Mouse (Mus musculus): ENCODE results near the gene Hhip. TPM values are rescaled to one million over a fixed set of nuclear protein-coding genes. Genes with fewer than 3 reads are reported as not detected.

Gene Hhip
- polyA plus RNA-seq, 1 experiment from 2014 or later: 3.8 TPM

- Histone ChIP-seq H3K27me3 (ENCODE audit: control insufficient read depth, insufficient read depth, low read length) (peaks cover 20% of the 10 kb centered on the region), H3K4me1 (ENCODE audit: control insufficient read depth, insufficient read depth, low read length) (peaks cover 16% of the 10 kb centered on the region), H3K9ac (ENCODE audit: low read length) (no peak overlapping the region), H3K4me2 (no peak overlapping the region), H3K9me3 (ENCODE audit: control insufficient read depth, low read length) (no peaks in the 10 kb centered on the region), H3K36me3 (ENCODE audit: control insufficient read depth, insufficient read depth, low read length) (no peaks in the 10 kb centered on the region), H3K4me3 (ENCODE audit: low read depth, low read length) (no peak overlapping the region), H3K27ac (ENCODE audit: low read depth, low read length) (no peak overlapping the region)
- ATAC-seq (ENCODE audit: low FRiP score) (no peak), DNase-seq (ENCODE audit: low spot score, missing footprints) (no peak)
- 41% methylated on average over 5 of the region's 5 CpGs for WGBS
These were observed 6.3 kb downstream of the Hhip start for GRCm38 (mm10) chr8:80051494-80051893.

GRCm38 (mm10) chr8:80049256-80050005 is 8.4 kb downstream of the Hhip start:
- Histone ChIP-seq H3K9me3 (ENCODE audit: control insufficient read depth, low read length) (no peaks in the 10 kb centered on the region), H3K36me3 (ENCODE audit: control insufficient read depth, insufficient read depth, low read length) (no peaks in the 10 kb centered on the region), H3K27ac (ENCODE audit: low read depth, low read length) (no peak overlapping the region), H3K4me2 (no peak overlapping the region), H3K4me3 (ENCODE audit: low read depth, low read length) (no peak overlapping the region), H3K9ac (ENCODE audit: low read length) (no peak overlapping the region), H3K27me3 (ENCODE audit: control insufficient read depth, insufficient read depth, low read length) (peaks cover 20% of the 10 kb centered on the region), H3K4me1 (ENCODE audit: control insufficient read depth, insufficient read depth, low read length) (peaks cover 7% of the 10 kb centered on the region; the same call in 1 of the 2 replicates)
- ATAC-seq (ENCODE audit: low FRiP score): no peak
- DNase-seq (ENCODE audit: low spot score, missing footprints): no peak
- WGBS: 75% methylated on average over 15 of the region's 15 CpGs

- no peak overlapping the region for H3K9ac ChIP-seq (ENCODE audit: low read length)
- H3K4me2 ChIP-seq: no peak overlapping the region
- no peak for DNase-seq (ENCODE audit: low spot score, missing footprints)
- no peak for ATAC-seq (ENCODE audit: low FRiP score)
- H3K9me3 ChIP-seq (ENCODE audit: control insufficient read depth, low read length): no peaks in the 10 kb centered on the region
- H3K4me3 ChIP-seq (ENCODE audit: low read depth, low read length): no peak overlapping the region
- no peaks in the 10 kb centered on the region for H3K36me3 ChIP-seq (ENCODE audit: control insufficient read depth, insufficient read depth, low read length)
- 72% methylated on average over 4 of the region's 4 CpGs for WGBS
- no peaks in the 10 kb centered on the region for H3K4me1 ChIP-seq (ENCODE audit: control insufficient read depth, insufficient read depth, low read length)
- peaks cover 15% of the 10 kb centered on the region for H3K27me3 ChIP-seq (ENCODE audit: control insufficient read depth, insufficient read depth, low read length)
- no peak overlapping the region for H3K27ac ChIP-seq (ENCODE audit: low read depth, low read length)
These were observed 9.6 kb downstream of the Hhip start for GRCm38 (mm10) chr8:80048256-80048655.

- DNase-seq (ENCODE audit: low spot score, missing footprints) (peak; percentile 81), ATAC-seq (ENCODE audit: low FRiP score) (peak; percentile 52; the same call in 1 of the 2 replicates)
- no peaks in the 10 kb centered on the region for H3K9me3 ChIP-seq (ENCODE audit: control insufficient read depth, low read length)
These were observed 20.1 kb downstream of the Hhip start for GRCm38 (mm10) chr8:80037644-80038253.

GRCm38 (mm10) chr8:80032604-80033003 is 25.2 kb downstream of the Hhip start:
- Histone ChIP-seq H3K27ac (ENCODE audit: low read depth, low read length) (no peak overlapping the region), H3K4me3 (ENCODE audit: low read depth, low read length) (no peak overlapping the region)
- WGBS: 52% methylated on average over 3 of the region's 3 CpGs

More at GRCm38 (mm10) chr8:80037644-80038253, 20.1 kb downstream of the Hhip start:
- H3K4me2 ChIP-seq: no peak overlapping the region
- H3K36me3 ChIP-seq (ENCODE audit: control insufficient read depth, insufficient read depth, low read length): no peaks in the 10 kb centered on the region
- no peak overlapping the region for H3K27ac ChIP-seq (ENCODE audit: low read depth, low read length)
- H3K9ac ChIP-seq (ENCODE audit: low read length): no peak overlapping the region
- no peak overlapping the region for H3K4me3 ChIP-seq (ENCODE audit: low read depth, low read length)
- 27% methylated on average over 4 of the region's 4 CpGs for WGBS
- H3K4me1 ChIP-seq (ENCODE audit: control insufficient read depth, insufficient read depth, low read length): no peaks in the 10 kb centered on the region
- H3K27me3 ChIP-seq (ENCODE audit: control insufficient read depth, insufficient read depth, low read length): no peaks in the 10 kb centered on the region; the same call in 1 of the 2 replicates

GRCm38 (mm10) chr8:80031330-80032293 is 26.2 kb downstream of the Hhip start:
- no peak overlapping the region for H3K4me3 ChIP-seq (ENCODE audit: low read depth, low read length)
- 58% methylated on average over 15 of the region's 15 CpGs for WGBS
- H3K27me3 ChIP-seq (ENCODE audit: control insufficient read depth, insufficient read depth, low read length): no peaks in the 10 kb centered on the region
- no peak for ATAC-seq (ENCODE audit: low FRiP score)
- no peak overlapping the region for H3K4me2 ChIP-seq
- H3K9ac ChIP-seq (ENCODE audit: low read length): no peak overlapping the region
- no peak overlapping the region for H3K27ac ChIP-seq (ENCODE audit: low read depth, low read length)
- H3K9me3 ChIP-seq (ENCODE audit: control insufficient read depth, low read length): no peaks in the 10 kb centered on the region
- no peak for DNase-seq (ENCODE audit: low spot score, missing footprints)
- H3K4me1 ChIP-seq (ENCODE audit: control insufficient read depth, insufficient read depth, low read length): peaks cover 3% of the 10 kb centered on the region; the same call in 1 of the 2 replicates
- no peaks in the 10 kb centered on the region for H3K36me3 ChIP-seq (ENCODE audit: control insufficient read depth, insufficient read depth, low read length)

More at GRCm38 (mm10) chr8:80032604-80033003, 25.2 kb downstream of the Hhip start:
- no peak overlapping the region for H3K4me2 ChIP-seq
- H3K36me3 ChIP-seq (ENCODE audit: control insufficient read depth, insufficient read depth, low read length): no peaks in the 10 kb centered on the region
- H3K4me1 ChIP-seq (ENCODE audit: control insufficient read depth, insufficient read depth, low read length): peaks cover 3% of the 10 kb centered on the region; the same call in 1 of the 2 replicates
- no peaks in the 10 kb centered on the region for H3K27me3 ChIP-seq (ENCODE audit: control insufficient read depth, insufficient read depth, low read length)
- DNase-seq (ENCODE audit: low spot score, missing footprints) (no peak), ATAC-seq (ENCODE audit: low FRiP score) (no peak)
- H3K9ac ChIP-seq (ENCODE audit: low read length): no peak overlapping the region
- no peaks in the 10 kb centered on the region for H3K9me3 ChIP-seq (ENCODE audit: control insufficient read depth, low read length)

- Histone ChIP-seq H3K4me3 (ENCODE audit: low read depth, low read length) (no peak overlapping the region), H3K4me1 (ENCODE audit: control insufficient read depth, insufficient read depth, low read length) (peaks cover 3% of the 10 kb centered on the region; the same call in 1 of the 2 replicates), H3K27ac (ENCODE audit: low read depth, low read length) (no peak overlapping the region), H3K9ac (ENCODE audit: low read length) (no peak overlapping the region), H3K27me3 (ENCODE audit: control insufficient read depth, insufficient read depth, low read length) (no peaks in the 10 kb centered on the region), H3K9me3 (ENCODE audit: control insufficient read depth, low read length) (no peaks in the 10 kb centered on the region), H3K36me3 (ENCODE audit: control insufficient read depth, insufficient read depth, low read length) (no peaks in the 10 kb centered on the region), H3K4me2 (no peak overlapping the region)
- ATAC-seq (ENCODE audit: low FRiP score) (no peak), DNase-seq (ENCODE audit: low spot score, missing footprints) (no peak)
- WGBS: 75% methylated on average over 6 of the region's 6 CpGs
These were observed 28.2 kb downstream of the Hhip start for GRCm38 (mm10) chr8:80029631-80030030.

- 87% methylated on average over 5 of the region's 5 CpGs for WGBS
- Histone ChIP-seq H3K9me3 (ENCODE audit: control insufficient read depth, low read length) (no peaks in the 10 kb centered on the region), H3K9ac (ENCODE audit: low read length) (no peak overlapping the region), H3K36me3 (ENCODE audit: control insufficient read depth, insufficient read depth, low read length) (no peaks in the 10 kb centered on the region), H3K4me3 (ENCODE audit: low read depth, low read length) (no peak overlapping the region), H3K27me3 (ENCODE audit: control insufficient read depth, insufficient read depth, low read length) (no peaks in the 10 kb centered on the region), H3K4me1 (ENCODE audit: control insufficient read depth, insufficient read depth, low read length) (no peaks in the 10 kb centered on the region), H3K27ac (ENCODE audit: low read depth, low read length) (no peak overlapping the region), H3K4me2 (no peak overlapping the region)
- DNase-seq (ENCODE audit: low spot score, missing footprints) (no peak), ATAC-seq (ENCODE audit: low FRiP score) (no peak)
These were observed 37.3 kb downstream of the Hhip start for GRCm38 (mm10) chr8:80020469-80020868.
